Mouse (Mus musculus) neutrophil, adult 5-6 weeks (primary cell): Measurements from ENCODE around the gene Plekho2. TPM values are rescaled to one million over a fixed set of nuclear protein-coding genes. Genes with fewer than 3 reads are reported as not detected.

Experiments used
- ATAC-seq: fragments of 151-379, 151-347 bp; 2 replicates; pipeline ENCODE4 v1.8.0; 2017; ENCODE audit warnings: mild to moderate bottlenecking, moderate TSS enrichment; ENCODE audit not compliant: insufficient number of reproducible peaks, poor library complexity, low FRiP score, severe bottlenecking; ENCODE audit errors: extremely low read depth
- total RNA-seq: library from RNA; stranded (forward); fragments of 200-1000 nt; gene quantifications from 2 replicates; pipeline ENCODE4 v1.2.3, GENCODE M21; 2017

The Plekho2 gene
- total RNA-seq, 1 experiment from 2014 or later, result 108 TPM

DNA sequence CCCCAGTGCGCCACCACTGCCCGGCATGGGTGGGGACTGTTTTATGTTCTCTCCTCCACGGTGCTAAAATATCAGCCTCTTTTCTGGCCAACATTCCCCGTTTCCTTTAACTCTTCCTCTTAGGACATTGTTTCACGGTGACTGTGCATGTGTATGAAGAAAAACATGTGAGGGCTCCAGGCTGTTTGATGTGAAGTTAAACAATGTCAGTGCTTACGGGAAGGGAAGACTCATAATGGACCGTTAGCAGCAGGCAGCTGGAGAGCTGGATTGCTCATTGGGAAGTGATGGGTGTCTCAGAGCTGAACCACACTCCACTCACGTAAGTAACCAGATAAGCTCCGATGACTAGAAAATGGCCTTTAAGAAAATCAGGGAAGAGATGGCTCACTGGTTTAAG lies 40.1 kb downstream of the Plekho2 start:
- no peak for ATAC-seq

DNA sequence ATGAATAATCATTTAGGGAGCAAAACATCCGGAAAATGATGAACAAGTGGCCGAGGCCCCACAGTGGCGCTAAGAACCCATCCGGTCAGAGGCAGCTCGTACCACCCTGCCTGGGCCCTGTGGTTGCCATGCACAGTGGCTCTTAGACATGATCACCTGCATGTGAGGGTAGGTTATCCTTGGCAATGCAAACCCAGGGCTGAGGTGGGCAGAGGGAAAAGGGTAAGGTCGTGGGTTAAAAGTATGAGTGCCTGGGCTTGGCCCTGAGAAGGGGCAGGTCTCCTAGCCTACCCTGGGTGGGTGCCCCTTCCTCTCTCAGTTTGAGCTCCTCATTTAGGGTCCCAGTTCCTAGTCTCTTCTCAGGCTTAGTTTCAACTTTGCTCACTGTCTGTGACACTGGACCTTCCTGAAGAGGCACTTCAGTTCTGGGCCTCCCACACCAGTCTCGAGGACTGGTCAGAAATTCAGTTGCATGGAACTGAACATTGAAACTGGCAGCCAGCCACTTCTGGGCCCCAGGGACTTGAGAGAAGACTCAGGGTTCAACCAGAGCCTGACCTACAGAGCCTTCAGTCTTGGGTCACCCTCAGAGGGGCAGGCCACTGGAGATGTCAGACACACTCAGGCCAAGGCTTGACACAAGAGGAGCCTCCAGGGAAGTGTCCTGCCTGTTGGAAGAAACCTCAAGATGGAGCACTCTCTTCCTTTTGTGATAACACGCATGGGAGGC lies 41.8 kb downstream of the Plekho2 start:
- no peak for ATAC-seq

GRCm38 (mm10) chr9:65536491-65536890 lies 43.3 kb downstream of the Plekho2 start:
- no peak for ATAC-seq

DNA sequence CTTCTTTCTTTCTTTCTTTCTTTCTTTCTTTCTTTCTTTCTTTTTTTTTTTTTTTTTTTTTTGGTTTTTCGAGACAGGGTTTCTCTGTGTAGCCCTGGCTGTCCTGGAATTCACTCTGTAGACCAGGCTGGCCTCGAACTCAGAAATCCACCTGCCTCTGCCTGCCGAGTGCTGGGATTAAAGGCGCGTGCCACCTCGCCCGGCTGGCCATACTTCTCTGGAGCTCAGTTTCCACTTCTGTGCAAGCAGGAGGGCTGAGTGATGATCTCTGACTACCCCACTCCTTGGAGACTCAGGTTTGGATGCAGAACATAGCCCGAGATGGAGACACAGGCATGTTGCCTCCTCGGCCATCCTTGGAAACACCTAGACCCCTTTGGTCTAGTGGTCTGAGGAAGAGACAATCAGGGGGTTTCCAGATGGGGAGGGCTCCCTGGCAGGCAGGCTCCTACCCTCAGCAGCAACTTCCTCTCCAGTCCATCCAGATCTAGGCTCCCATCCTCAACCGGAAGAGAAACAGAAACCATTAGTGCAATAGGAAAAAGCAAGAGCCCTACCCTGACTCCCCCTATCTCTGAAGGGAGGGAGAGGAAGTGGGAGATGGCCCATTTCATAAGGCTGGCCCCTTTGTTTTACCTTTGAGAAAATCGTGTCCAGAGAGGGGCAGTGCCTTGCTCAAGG lies 43.9 kb downstream of the Plekho2 start:
- ATAC-seq, result 0 out of 2 replicates have a peak, but pooled peaks have one; percentile 9

DNA sequence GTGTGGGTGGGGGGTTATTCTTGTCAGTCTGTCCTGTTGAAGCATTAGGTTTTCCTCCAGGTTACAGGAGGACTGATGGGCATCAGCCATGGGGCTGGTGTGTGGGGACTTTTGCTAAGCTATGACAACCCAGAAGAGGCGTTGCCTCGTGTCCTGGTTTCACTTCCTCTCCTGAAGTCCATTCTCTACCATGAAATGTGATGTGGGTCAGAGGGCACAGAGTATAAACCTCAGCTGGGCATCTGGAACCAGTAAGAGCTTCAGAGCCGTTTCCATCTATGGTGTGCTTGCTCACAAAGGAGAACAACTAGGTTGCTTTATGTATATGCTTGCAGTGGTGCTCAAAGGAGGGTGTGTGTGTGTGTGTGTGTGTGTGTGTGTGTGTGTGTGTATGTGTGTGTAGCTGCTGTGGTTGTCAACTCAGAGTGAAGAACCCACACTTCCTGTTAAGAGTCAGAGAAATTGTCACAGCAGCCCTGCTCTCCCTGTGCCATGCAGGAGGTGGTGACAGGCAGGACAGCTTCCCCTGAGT lies 44.6 kb downstream of the Plekho2 start:
- peak; percentile 89 for ATAC-seq

GRCm38 (mm10) chr9:65534111-65534510 lies 45.7 kb downstream of the Plekho2 start:
- no peak for ATAC-seq

DNA sequence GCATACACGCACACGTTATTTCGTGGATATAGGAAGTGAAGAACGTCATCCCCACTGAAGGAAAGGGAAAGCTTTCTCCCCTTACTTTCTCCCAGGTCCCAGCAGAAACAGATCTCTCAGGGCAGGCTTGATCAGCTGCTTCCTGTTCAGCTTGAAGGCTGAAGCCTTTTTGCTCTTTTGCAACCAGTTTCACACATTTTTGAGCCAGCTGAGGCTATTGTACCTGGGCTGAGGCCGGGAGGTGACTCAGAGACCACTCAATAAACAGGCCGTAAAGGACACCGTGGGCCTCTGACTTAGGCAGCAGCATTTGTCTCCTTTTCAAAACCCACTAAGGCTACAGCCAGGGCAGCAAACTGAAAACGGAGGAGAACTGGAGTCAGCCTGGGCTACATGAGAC lies 46.9 kb downstream of the Plekho2 start:
- ATAC-seq, result no peak

GRCm38 (mm10) chr9:65531283-65531682 lies 48.6 kb downstream of the Plekho2 start:
- ATAC-seq, result no peak

DNA sequence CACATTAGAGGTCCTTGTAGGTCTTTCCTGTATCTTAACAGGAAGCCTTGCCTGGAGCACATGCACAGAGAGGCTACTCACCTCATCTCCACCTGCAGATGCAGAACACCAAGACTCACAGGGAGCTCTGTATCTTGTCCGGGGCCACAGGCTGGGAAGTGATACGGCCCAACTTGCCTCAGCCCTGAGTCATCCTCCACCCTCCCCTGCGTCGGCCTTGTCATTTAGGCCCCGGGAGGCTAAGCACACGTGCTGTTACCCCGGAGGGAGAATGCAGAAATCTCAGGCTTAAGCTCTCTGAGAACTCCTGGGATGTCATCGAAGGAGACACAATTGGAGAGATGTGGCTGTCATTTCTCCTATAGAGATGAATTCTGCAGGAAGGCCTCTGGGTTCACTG lies 50.2 kb downstream of the Plekho2 start:
- ATAC-seq, result no peak

GRCm38 (mm10) chr9:65528417-65529038 lies 51.3 kb downstream of the Plekho2 start:
- ATAC-seq, result no peak

GRCm38 (mm10) chr9:65525445-65526195 lies 54.2 kb downstream of the Plekho2 start:
- ATAC-seq, result no peak

GRCm38 (mm10) chr9:65523611-65524364 lies 56.1 kb downstream of the Plekho2 start:
- peak; percentile 98 for ATAC-seq

DNA sequence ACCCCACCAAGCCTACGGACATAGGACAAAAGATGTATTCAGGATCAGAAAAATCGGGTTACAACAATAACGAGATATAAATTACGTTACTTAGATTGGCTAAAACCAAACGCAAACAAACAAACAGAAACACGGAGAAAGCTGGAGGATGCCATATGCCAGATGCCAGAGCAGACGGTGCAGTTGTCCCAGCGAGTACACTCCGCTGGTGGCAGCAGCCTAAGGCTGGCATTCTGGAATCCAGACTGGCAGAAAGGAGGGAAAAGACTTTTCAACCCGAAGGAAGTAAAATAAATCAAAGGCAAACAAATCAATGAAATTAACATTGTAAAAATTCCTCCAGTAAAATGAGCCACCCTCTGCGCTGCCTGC lies 59.3 kb downstream of the Plekho2 start:
- no peak for ATAC-seq

GRCm38 (mm10) chr9:65519807-65520504 lies 59.9 kb downstream of the Plekho2 start, which contains the start of gene Ankdd1a:
Gene Ankdd1a (minus strand): TSS chr9:65520193.
- ATAC-seq, result no peak

DNA sequence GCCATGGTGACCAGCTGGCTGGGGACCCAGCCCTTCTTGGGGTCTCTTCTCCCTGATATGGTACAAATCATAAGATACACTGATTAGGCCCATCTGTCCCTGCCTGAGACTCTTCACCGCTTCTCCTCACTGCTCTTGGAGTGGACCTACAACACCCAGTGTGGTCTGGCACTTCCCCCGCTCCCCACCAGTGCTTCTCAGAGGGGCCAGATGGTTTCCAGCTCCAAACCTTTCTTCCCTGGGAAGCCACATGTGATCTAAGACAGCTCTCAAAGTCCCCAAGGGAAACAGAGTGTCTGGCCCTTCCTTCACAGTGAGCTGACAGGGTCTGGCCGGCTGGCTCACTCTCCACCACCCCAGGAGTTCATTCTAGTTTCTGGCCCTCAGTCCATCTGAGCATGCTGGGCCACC lies 65.0 kb downstream of the Plekho2 start:
- no peak for ATAC-seq

- no peak for ATAC-seq
Measured at GRCm38 (mm10) chr9:65514431-65514830, 65.4 kb downstream of the Plekho2 start.

DNA sequence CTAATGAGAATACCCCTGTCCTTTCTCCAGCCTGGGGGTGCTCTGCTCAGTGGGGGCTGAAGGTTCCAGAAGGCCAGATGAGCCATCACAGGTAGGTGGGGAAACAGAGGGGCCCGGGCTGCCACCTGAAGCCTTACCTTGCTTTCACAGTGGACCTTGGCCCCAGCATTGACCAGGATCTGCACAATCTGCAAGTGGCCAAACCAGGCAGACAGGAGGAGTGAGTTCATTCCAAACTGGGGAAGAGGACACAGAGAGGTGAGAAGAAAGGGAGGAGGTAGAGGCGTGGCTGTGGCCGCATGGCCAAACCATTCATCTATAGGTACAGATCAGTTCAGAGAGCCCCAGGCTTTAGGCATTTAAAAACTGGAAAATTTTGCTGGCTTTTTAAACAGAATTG lies 67.3 kb downstream of the Plekho2 start:
- no peak for ATAC-seq

GRCm38 (mm10) chr9:65508449-65508848 lies 71.4 kb downstream of the Plekho2 start:
- ATAC-seq, result no peak
